Mouse (Mus musculus): ENCODE results near the gene Filip1l. TPM values are rescaled to one million over a fixed set of nuclear protein-coding genes. Genes with fewer than 3 reads are reported as not detected.

Gene Filip1l
- polyA plus RNA-seq, 1 experiment from 2014 or later: 116 TPM

DNA sequence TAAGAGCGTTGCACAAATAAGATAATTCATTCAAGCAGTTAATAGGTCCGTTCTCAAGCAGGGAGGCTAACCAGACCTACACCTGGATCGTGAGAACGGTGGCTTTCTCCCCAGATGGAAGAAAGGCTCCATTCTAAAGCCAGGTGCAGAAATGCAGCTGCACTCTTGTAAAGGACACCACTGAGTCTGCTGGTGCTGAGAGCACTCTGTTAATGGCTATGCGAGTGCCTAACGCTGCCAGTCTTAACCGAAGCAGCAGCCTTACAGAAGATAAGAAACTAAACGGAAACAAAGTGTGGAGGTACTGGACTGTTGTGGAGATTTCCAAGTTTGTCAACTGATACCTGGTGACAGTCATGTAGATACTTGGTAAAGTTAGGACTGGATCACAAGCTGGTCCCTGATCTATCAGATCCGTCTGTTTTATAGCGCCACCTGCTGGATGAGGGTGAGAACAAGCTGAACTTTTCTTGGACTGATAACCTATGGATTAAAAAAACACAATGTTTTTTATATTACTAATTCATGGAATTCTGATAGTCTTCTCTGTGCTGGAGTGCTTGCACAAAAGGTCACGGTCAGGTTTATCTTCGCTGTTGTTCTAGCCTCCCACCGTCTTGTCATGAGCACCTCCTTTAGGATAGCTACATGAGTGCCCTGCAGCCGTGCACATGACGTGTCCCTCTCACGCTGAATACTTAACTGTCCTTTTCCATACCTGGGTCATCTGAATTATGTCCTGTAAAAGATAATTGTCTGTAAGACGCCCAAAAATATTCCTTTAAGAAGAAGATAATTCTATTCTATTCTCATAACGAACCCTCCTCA, 45.7 kb downstream of the Filip1l start:
- POLR2A ChIA-PET: interaction anchor here (0.6 to 0.7 kb wide), 2 partner anchors 17 to 133 kb away, joined by 3 to 5 read pairs; no protein-coding TSS in a partner anchor
- no peak for ATAC-seq
- CTCF ChIA-PET: interaction anchor here (0.7 to 8.2 kb wide), 24 partner anchors 9 to 195 kb away, joined by 3 to 82 read pairs (median 4); no protein-coding TSS in a partner anchor

DNA sequence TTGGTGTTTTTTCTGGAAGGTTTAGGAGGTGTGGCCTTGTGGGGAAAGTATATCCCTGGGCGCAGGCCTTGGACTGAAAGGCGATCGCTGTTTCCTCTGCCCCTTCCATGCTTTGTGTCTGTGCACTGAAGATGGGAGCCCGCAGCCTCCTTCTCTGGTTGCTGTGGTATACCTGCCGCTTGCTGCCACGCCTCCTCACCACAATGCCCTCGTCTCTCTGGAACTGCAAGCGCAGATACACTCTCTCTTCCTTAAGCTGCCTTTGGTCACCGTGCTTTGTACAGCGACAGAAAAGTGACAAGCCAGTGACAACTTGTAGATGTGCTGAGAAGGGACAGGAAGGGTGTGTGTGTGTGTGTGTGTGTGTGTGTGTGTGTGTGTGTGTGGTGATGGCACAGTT, 46.7 kb downstream of the Filip1l start:
- TF ChIP-seq CTCF (IDR thresholded peaks at IDR 0.05): no peak
- CTCF ChIA-PET: interaction anchor here (1.0 to 8.2 kb wide), 15 partner anchors 8 to 194 kb away, joined by 3 to 82 read pairs (median 5); no protein-coding TSS in a partner anchor
- DNase-seq (ENCODE audit: low read depth, low spot score) (no peak), ATAC-seq (no peak)
- POLR2A ChIA-PET: interaction anchor here (0.7 to 1.0 kb wide), 2 partner anchors 23 to 132 kb away, joined by 3 to 5 read pairs; no protein-coding TSS in a partner anchor
- in situ Hi-C loops (cut with MboI; ENCODE audit: low pct_unique_long_range_greater_than_20kb): loop anchor here (5.0 kb wide), 3 partner anchors 67 to 152 kb away; no protein-coding TSS in a partner anchor
- H3K27me3 ChIP-seq: no peaks in the 10 kb centered on the region

More for the DNA sequence above, 45.7 kb downstream of the Filip1l start:
- no peak for TF ChIP-seq CTCF (IDR thresholded peaks at IDR 0.05)
- in situ Hi-C loops (cut with MboI; ENCODE audit: low pct_unique_long_range_greater_than_20kb): loop anchor here (5.0 kb wide), 3 partner anchors 66 to 151 kb away; no protein-coding TSS in a partner anchor
- DNase-seq (ENCODE audit: low read depth, low spot score): no peak
- H3K27me3 ChIP-seq: no peaks in the 10 kb centered on the region

DNA sequence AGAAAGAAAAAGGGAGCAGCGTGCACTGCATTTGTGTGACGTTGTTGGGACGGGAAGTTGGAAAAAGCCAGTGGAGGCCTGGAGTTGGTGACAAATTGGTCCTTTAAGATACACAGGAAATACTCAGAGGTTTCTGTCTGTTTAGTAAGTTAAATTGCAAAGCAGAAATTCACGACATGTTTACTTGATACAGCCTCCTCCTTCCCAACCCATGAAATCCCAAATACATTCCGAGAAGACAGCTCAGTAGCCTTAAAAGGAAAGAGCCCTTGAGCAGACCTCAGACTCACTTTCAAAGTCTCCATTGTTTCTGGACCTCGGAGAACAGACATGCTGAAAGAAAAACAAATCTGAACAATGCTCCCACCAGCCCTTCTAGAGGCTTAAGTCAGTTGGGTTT, 48.8 kb downstream of the Filip1l start:
- ChIA-PET CTCF (interaction anchor here (1.3 to 8.2 kb wide), 3 partner anchors 148 to 192 kb away, joined by 3 to 82 read pairs (median 5); no protein-coding TSS in a partner anchor), POLR2A (interaction anchor here (0.9 kb wide), 1 partner anchor 19 kb away, joined by 6 read pairs; no protein-coding TSS in a partner anchor)
- no peak for TF ChIP-seq CTCF (IDR thresholded peaks at IDR 0.05)
- DNase-seq (ENCODE audit: low read depth, low spot score) (no peak), ATAC-seq (no peak)
- H3K27me3 ChIP-seq: no peaks in the 10 kb centered on the region
- in situ Hi-C loops (cut with MboI; ENCODE audit: low pct_unique_long_range_greater_than_20kb): loop anchor here (25.0 kb wide), 1 partner anchor 161 kb away; no protein-coding TSS in a partner anchor

DNA sequence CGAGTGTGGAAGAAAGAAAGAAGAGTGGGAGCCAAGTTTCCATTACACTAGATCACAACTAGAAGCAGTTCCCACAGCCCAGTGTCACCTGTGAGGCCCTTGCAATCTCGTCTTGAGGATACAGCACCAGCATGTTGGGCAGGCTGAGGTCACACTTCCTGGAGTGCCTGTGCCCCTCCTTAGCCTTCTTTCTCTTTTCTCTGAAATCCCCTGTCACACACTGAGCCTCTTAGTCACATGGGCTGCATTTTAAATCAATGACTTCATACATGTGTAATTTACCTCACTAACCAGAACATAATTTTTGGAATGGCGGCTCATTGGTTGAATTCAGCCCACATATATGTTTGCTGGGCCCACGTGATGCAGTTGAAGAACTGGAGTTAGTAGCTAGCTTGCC, 50.0 kb downstream of the Filip1l start:
- CTCF ChIA-PET: interaction anchor here (1.0 to 8.2 kb wide), 6 partner anchors 15 to 190 kb away, joined by 3 to 82 read pairs (median 4); no protein-coding TSS in a partner anchor
- no peaks in the 10 kb centered on the region for H3K27me3 ChIP-seq
- no peak for ATAC-seq
- in situ Hi-C loops (cut with MboI; ENCODE audit: low pct_unique_long_range_greater_than_20kb): loop anchor here (25.0 kb wide), 1 partner anchor 159 kb away; no protein-coding TSS in a partner anchor
- POLR2A ChIA-PET: interaction anchor here (0.9 to 1.0 kb wide), 2 partner anchors 18 to 150 kb away, joined by 4 to 6 read pairs; no protein-coding TSS in a partner anchor
- no peak for TF ChIP-seq CTCF (IDR thresholded peaks at IDR 0.05)
- no peak for DNase-seq (ENCODE audit: low read depth, low spot score)

DNA sequence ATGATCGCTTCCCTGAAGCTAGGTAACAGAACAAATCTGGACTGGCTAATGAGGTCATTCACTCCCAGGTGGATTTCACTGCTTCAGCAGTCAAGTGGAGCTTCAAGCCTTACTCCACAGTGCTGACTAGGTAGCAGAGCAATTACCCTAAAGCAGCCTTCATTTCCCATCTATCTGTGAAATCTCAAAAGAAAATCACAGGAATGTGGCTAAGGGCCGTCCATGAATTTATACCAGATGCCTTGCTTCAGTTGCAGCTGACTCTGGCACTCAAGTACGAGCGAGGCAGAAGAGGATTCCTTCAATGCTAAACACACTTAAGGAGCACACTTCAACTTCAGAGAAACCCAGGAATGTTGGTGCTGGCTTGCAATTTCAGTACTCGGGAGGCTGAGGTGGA, 50.9 kb downstream of the Filip1l start:
- H3K27me3 ChIP-seq: no peaks in the 10 kb centered on the region
- TF ChIP-seq CTCF (IDR thresholded peaks at IDR 0.05): no peak
- in situ Hi-C loops (cut with MboI; ENCODE audit: low pct_unique_long_range_greater_than_20kb): loop anchor here (25.0 kb wide), 1 partner anchor 158 kb away; no protein-coding TSS in a partner anchor
- DNase-seq (ENCODE audit: low read depth, low spot score) (no peak), ATAC-seq (no peak)
- POLR2A ChIA-PET: interaction anchor here (1.0 kb wide), 1 partner anchor 150 kb away, joined by 4 read pairs; no protein-coding TSS in a partner anchor
- CTCF ChIA-PET: interaction anchor here (0.8 to 1.7 kb wide), 4 partner anchors 14 to 161 kb away, joined by 3 to 7 read pairs (median 3); no protein-coding TSS in a partner anchor

DNA sequence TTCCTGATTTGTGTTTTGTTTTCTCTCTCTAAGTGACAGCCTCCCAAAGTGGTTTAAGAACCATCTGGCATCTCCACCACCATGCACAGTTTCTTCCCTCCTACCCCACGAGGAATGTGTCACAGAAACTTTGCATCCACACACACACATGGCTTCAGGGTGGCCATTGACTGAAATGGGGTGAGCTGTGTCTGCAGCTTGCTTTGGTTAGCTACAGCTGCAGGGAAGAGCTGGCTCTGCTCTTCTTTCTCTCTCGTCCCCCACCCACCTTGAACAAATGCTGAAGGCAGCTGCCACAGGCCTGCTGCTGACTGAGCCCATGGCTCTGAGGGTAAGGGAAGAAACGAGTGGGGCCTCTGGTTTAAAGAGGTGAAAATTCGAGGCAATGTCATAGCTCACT, 59.9 kb downstream of the Filip1l start:
- no peak for ATAC-seq
- DNase-seq (ENCODE audit: low read depth, low spot score): no peak
- in situ Hi-C loops (cut with MboI; ENCODE audit: low pct_unique_long_range_greater_than_20kb): loop anchor here (25.0 kb wide), 1 partner anchor 150 kb away; no protein-coding TSS in a partner anchor
- ChIA-PET POLR2A (interaction anchor here (1.2 kb wide), 1 partner anchor 9 kb away, joined by 3 read pairs; no protein-coding TSS in a partner anchor), CTCF (interaction anchor here (0.9 to 1.4 kb wide), 3 partner anchors 8 to 13 kb away, joined by 3 to 5 read pairs (median 3); no protein-coding TSS in a partner anchor)
- no peaks in the 10 kb centered on the region for H3K27me3 ChIP-seq
- no peak for TF ChIP-seq CTCF (IDR thresholded peaks at IDR 0.05)

DNA sequence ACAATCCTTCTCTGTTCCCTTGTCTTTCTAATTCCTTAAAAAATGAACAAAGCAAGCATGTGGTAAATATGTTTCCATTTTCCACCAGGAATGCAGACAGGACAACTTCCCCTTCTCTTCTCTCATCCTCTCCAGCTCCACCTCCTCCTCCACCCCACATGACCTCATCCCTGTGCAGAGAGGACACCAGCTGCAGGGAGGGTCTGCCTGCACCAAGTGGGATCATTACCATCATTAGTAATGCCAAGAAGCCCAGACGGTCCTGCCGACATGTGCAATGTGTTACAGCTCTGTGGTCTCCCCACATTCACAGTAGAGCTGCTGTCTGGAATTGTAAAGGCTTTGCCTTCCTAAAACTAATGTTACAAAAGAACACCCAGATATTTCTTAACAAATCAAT, 63.2 kb downstream of the Filip1l start:
- H3K27me3 ChIP-seq: no peaks in the 10 kb centered on the region
- DNase-seq (ENCODE audit: low read depth, low spot score) (no peak), ATAC-seq (no peak)
- no peak for TF ChIP-seq CTCF (IDR thresholded peaks at IDR 0.05)
- in situ Hi-C loops (cut with MboI; ENCODE audit: low pct_unique_long_range_greater_than_20kb): loop anchor here (25.0 kb wide), 1 partner anchor 146 kb away; no protein-coding TSS in a partner anchor
- CTCF ChIA-PET: interaction anchor here (0.9 to 1.7 kb wide), 4 partner anchors 17 to 134 kb away, joined by 3 to 4 read pairs (median 4); no protein-coding TSS in a partner anchor
- POLR2A ChIA-PET: interaction anchor here (1.7 kb wide), 1 partner anchor 9 kb away, joined by 7 read pairs; no protein-coding TSS in a partner anchor

DNA sequence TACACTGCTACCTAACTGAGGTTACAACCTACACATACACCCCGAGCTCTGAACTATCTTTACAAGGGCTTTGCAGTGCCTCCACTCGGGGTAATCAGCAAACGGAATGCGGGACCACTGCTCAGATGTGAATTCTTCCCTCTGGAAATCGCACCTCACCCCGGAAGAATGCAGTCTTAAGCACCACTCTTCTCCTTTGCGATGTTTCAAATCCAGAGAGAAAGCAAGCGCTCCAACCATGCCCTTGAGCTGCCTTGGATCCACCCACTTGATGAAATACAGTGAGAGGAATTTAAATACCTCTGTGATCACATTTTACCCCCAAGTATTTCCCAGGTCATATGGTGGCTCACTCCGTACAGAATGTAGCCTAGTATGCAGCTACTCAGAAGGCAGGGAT, 64.1 kb downstream of the Filip1l start:
- ChIA-PET CTCF (interaction anchor here (1.0 to 2.0 kb wide), 4 partner anchors 10 to 160 kb away, joined by 3 to 6 read pairs (median 4); no protein-coding TSS in a partner anchor), POLR2A (interaction anchor here (1.7 kb wide), 1 partner anchor 10 kb away, joined by 7 read pairs; no protein-coding TSS in a partner anchor)
- in situ Hi-C loops (cut with MboI; ENCODE audit: low pct_unique_long_range_greater_than_20kb): loop anchor here (25.0 kb wide), 1 partner anchor 145 kb away; no protein-coding TSS in a partner anchor
- H3K27me3 ChIP-seq: no peaks in the 10 kb centered on the region
- no peak for ATAC-seq
- TF ChIP-seq CTCF (IDR thresholded peaks at IDR 0.05): no peak
- no peak for DNase-seq (ENCODE audit: low read depth, low spot score)

DNA sequence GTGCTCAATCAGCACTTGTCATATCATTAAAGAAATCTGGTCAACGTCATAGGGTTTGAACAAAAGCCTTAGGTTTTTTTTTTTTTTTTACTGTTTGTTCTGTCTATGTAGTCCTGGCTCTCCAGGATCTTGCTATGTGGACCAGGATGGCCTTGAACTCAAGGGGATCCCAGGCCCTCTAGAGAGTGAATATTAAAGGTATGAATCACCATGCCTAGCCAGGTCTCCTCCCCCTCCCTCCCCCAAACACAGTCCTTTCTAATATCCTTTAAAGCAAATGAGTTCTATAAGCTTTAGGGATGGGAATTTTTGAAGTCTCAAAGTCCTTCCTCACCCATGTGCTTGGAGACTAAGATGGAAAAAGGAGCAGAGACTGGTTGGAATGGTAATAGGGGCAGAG, 65.1 kb downstream of the Filip1l start:
- ATAC-seq (no peak), DNase-seq (ENCODE audit: low read depth, low spot score) (no peak)
- H3K27me3 ChIP-seq: no peaks in the 10 kb centered on the region
- in situ Hi-C loops (cut with MboI; ENCODE audit: low pct_unique_long_range_greater_than_20kb): loop anchor here (25.0 kb wide), 1 partner anchor 144 kb away; no protein-coding TSS in a partner anchor
- POLR2A ChIA-PET: no interaction called here
- TF ChIP-seq CTCF (IDR thresholded peaks at IDR 0.05): no peak
- CTCF ChIA-PET: interaction anchor here (0.7 to 2.0 kb wide), 5 partner anchors 11 to 159 kb away, joined by 3 to 6 read pairs (median 3); no protein-coding TSS in a partner anchor

DNA sequence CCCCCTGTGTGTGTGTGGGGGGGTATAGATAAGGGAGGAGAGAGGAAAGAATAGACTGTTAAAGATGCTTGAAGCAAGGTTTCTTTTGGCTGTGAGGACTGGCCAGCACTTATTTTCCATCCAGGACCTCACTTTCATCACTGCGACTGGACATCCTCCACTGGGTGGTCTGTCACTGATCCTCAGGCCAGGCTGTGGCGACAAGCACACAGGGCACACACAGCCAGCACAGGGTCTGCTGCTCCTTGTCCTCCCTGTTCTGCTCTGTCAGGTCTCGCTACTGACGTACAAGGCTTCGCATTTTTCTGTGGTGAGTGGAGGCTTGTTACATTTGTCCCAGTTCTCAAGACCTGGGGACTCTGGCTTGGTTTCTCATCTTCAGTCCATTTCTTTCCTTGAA, 66.4 kb downstream of the Filip1l start:
- DNase-seq (ENCODE audit: low read depth, low spot score) (no peak), ATAC-seq (peak; percentile 74)
- TF ChIP-seq CTCF (IDR thresholded peaks at IDR 0.05): no peak

More for the DNA sequence above, 66.4 kb downstream of the Filip1l start:
- ChIA-PET POLR2A (no interaction called here), CTCF (no interaction called here)
- in situ Hi-C loops (cut with MboI; ENCODE audit: low pct_unique_long_range_greater_than_20kb): loop anchor here (25.0 kb wide), 1 partner anchor 143 kb away; no protein-coding TSS in a partner anchor
- no peaks in the 10 kb centered on the region for H3K27me3 ChIP-seq
